Mouse (Mus musculus) cortical plate, adult 2 months (tissue): ENCODE measurements around the gene Rpl7a. TPM values are rescaled to one million over a fixed set of nuclear protein-coding genes. Genes with fewer than 3 reads are reported as not detected.
"Not testable (repeated sequence)": the region's sequence is repeated elsewhere in the genome, so short reads cannot be mapped to it uniquely, and the experiment has no call there.

ENCODE experiments used
- H3K27ac ChIP-seq: fragments of 200-500 bp; 2 replicates; pipeline ENCODE4 v1.5.1; 2012; ENCODE audit warnings: low read length, control low read depth, inconsistent platforms; ENCODE audit not compliant: insufficient read depth
- H3K4me1 ChIP-seq: fragments of 200-500 bp; 2 replicates; pipeline ENCODE4 v1.6.1; 2011; ENCODE audit warnings: low read length; ENCODE audit not compliant: control insufficient read depth, insufficient read depth
- H3K4me3 ChIP-seq: fragments of 200-500 bp; 2 replicates; pipeline ENCODE4 v1.5.1; 2011; ENCODE audit warnings: mild to moderate bottlenecking, low read length, control low read depth; ENCODE audit not compliant: insufficient read depth
- CTCF ChIP-seq: fragments of 200-500 bp; IDR thresholded peaks from 2 replicates; pipeline ENCODE4 v1.5.1; 2011; ENCODE audit warnings: mild to moderate bottlenecking, control low read depth, low read length; ENCODE audit not compliant: insufficient read depth; ENCODE audit errors: extremely low read depth
- POLR2A ChIP-seq: fragments of 200-500 bp; IDR thresholded peaks from 2 replicates; pipeline ENCODE4 v1.6.1; 2011; ENCODE audit warnings: mild to moderate bottlenecking, low read length, control low read depth; ENCODE audit not compliant: insufficient read depth; ENCODE audit errors: extremely low read depth
- polyA plus RNA-seq: library from polyadenylated mRNA; depleted of rRNA; stranded (reverse); fragments of >200 nt; gene quantifications from 2 replicates; pipeline ENCODE4 v1.2.3, GENCODE M21; 2012; rRNA removed

Rpl7a gene
- polyA plus RNA-seq, result 642 and 671 TPM in 2 replicates

GRCm38 (mm10) chr2:26910124-26910993, at the start of gene Rpl7a, which contains the start of gene Med22:
Rpl7a (plus strand) TSS chr2:26910764.
Med22 (minus strand) TSS chr2:26910677.
- Histone ChIP-seq H3K27ac (peak within 1 kb of the TSS; percentile 78), H3K4me1 (peaks cover 4% of the 10 kb centered on the region; the same call in 1 of the 2 replicates), H3K4me3 (peak within 1 kb of the TSS; percentile 88)
- TF ChIP-seq POLR2A, result peak; percentile 96
- no peak for TF ChIP-seq CTCF

DNA sequence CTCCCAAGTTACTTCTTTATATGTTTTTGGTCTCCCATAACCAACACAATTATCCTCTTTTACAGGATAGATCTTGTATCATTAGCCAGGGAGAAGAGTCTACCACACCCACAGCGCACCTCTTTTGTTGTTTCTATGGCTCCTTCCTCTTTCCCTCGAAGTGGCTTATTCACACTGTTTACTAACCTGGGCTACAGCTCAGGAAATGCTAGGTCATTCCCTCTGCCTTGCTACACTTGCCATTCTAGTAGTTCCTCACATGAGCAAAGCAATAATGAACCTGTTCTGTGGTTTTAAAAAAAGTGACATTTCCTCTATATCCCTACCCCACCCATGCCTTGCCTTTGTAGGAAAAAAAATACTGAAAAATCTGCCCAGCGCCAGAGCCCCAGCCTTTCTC, 47.7 kb upstream of the Rpl7a start:
- no peak overlapping the region for H3K27ac ChIP-seq
- H3K4me1 ChIP-seq, result no peaks in the 10 kb centered on the region
- TF ChIP-seq CTCF, result no peak
- TF ChIP-seq POLR2A, result no peak

DNA sequence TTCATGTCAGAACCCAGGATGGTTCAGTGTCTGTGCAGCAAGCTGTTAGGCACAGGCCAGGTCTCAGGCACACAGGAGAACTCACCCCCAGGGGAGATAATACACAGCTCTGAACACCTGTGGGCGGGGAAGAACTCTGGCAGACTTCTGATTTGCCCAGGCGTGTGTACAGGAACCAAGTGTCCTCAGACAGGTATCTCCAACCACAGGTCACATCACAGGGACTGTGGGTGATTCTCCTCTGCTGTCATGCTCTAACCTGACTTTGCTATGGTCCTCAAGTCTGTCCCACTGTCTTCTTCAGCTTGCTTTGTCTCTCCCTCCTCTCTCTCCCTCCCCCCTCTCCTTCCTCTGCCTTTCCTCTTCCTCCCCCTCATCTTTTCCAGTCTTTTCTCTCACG, 45.7 kb upstream of the Rpl7a start, which contains the start of gene Abo:
TSS of gene Abo (minus strand) at position 101 of the 400 bp plus-strand sequence.
- Histone ChIP-seq H3K27ac (no peak within 1 kb of the TSS), H3K4me3 (no peak within 1 kb of the TSS), H3K4me1 (no peaks in the 10 kb centered on the region)
- no peak for TF ChIP-seq POLR2A
- TF ChIP-seq CTCF, result no peak

More for the DNA sequence above, 47.7 kb upstream of the Rpl7a start:
- H3K4me3 ChIP-seq, result no peak overlapping the region

GRCm38 (mm10) chr2:26870666-26871065, 39.9 kb upstream of the Rpl7a start:
- Histone ChIP-seq H3K4me3 (no peak overlapping the region), H3K4me1 (no peaks in the 10 kb centered on the region), H3K27ac (no peak overlapping the region)
- no peak for TF ChIP-seq CTCF
- TF ChIP-seq POLR2A, result no peak

DNA sequence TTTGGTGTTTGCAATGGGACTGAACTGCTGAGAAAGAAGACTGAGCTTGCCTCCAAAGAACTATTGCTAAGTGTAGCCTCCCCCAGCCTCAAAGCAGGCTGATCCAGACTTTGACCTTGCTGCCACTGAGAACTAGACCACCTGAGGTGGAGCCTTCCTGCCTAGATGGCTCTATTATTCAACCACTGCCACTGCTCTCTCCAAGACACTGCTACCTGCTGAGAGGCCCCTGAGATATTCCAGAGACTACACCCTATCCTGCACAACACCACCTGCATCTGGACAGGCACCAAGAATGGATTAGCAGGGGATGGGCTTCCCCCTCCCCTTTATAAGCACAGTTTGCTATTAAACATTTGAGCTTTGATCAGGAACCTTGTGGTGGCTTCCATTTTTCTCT, 32.0 kb upstream of the Rpl7a start:
- H3K4me1 ChIP-seq, result no peaks in the 10 kb centered on the region
- H3K4me3 ChIP-seq, result no peak overlapping the region
- TF ChIP-seq CTCF (no peak), POLR2A (no peak)
- no peak overlapping the region for H3K27ac ChIP-seq

- not testable (repeated sequence) for H3K4me3 ChIP-seq, H3K4me1 ChIP-seq, H3K27ac ChIP-seq
These were observed 25.0 kb upstream of the Rpl7a start for GRCm38 (mm10) chr2:26885541-26885940.

GRCm38 (mm10) chr2:26886170-26886569, 24.4 kb upstream of the Rpl7a start:
- H3K4me3 ChIP-seq, H3K4me1 ChIP-seq, H3K27ac ChIP-seq: not testable (repeated sequence)

GRCm38 (mm10) chr2:26895898-26896297, 14.7 kb upstream of the Rpl7a start:
- Histone ChIP-seq H3K4me3 (no peak overlapping the region), H3K27ac (no peak overlapping the region), H3K4me1 (no peaks in the 10 kb centered on the region)
- TF ChIP-seq POLR2A, result no peak
- TF ChIP-seq CTCF, result 0 out of 2 replicates have a peak, but pooled peaks have one; percentile 0

GRCm38 (mm10) chr2:26900731-26901130, 9.8 kb upstream of the Rpl7a start:
- Histone ChIP-seq H3K4me1 (peaks cover 7% of the 10 kb centered on the region), H3K4me3 (no peak overlapping the region), H3K27ac (no peak overlapping the region)
- TF ChIP-seq CTCF, result no peak
- no peak for TF ChIP-seq POLR2A

DNA sequence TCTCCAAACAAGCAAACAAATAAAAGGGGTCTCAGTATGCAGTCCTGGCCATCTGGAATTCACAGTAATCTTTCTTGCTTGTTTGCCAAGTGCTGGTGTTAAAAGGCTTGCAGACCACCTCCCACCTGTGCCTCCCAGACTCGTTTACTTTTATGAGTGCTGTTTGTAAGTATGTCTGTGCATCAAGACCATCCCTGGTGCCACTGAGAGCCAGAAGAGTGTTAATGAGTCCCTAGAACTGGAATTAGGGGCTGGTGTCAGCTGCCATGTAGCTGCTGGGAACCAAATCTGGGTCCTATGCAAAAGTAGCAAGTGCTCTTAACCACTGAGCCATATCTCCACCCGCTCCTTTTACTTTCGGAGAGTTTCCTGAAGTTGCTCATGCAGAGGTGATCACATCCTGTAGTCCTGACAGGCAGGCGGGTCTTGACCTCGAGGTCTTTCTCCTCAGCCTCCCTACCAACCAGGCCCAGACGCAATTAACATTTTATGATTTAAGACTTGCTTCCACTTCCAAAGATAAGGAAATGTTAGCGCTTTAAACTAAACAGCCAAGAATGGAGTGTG, 8.6 kb upstream of the Rpl7a start:
- H3K27ac ChIP-seq, result no peak overlapping the region

More for the DNA sequence above, 8.6 kb upstream of the Rpl7a start:
- Histone ChIP-seq H3K4me1 (peaks cover 7% of the 10 kb centered on the region), H3K4me3 (peak overlapping the region; percentile 83)
- TF ChIP-seq POLR2A, result no peak
- TF ChIP-seq CTCF, result no peak
